Mouse (Mus musculus): ENCODE data around the gene Trp53i11. TPM values are rescaled to one million over a fixed set of nuclear protein-coding genes. Genes with fewer than 3 reads are reported as not detected.

Trp53i11 gene
- polyA plus RNA-seq, 1 experiment = 192 TPM

- DNase-seq (ENCODE audit: low read depth) = peak; percentile 57
- no peak for TF ChIP-seq POLR2A (IDR thresholded peaks at IDR 0.05; ENCODE audit: borderline replicate concordance, extremely low read depth, insufficient read depth, insufficient read length, poor library complexity, severe bottlenecking)
- no peak for TF ChIP-seq CTCF (IDR thresholded peaks at IDR 0.05; ENCODE audit: borderline replicate concordance, extremely low read depth, insufficient read depth, insufficient read length)
Measured at GRCm38 (mm10) chr2:93249058-93249457, 61.7 kb downstream of the Trp53i11 start.

GRCm38 (mm10) chr2:93250611-93251010 lies 63.3 kb downstream of the Trp53i11 start:
- peak; percentile 82 for DNase-seq (ENCODE audit: low read depth)
- no peak for TF ChIP-seq POLR2A (IDR thresholded peaks at IDR 0.05; ENCODE audit: borderline replicate concordance, extremely low read depth, insufficient read depth, insufficient read length, poor library complexity, severe bottlenecking)
- no peak for TF ChIP-seq CTCF (IDR thresholded peaks at IDR 0.05; ENCODE audit: borderline replicate concordance, extremely low read depth, insufficient read depth, insufficient read length)

Other genes with a start within 250 kb of the Trp53i11 start
- 6.9 and 11.8 TPM in 2 replicates for gene Prdm11, start 141.4 kb upstream of the Trp53i11 start, polyA plus RNA-seq (2012; rRNA removed)
- gene Tspan18, start 147.0 kb downstream of the Trp53i11 start, polyA plus RNA-seq (2012; rRNA removed) = 25.3 and 43.9 TPM in 2 replicates